Mouse (Mus musculus): ENCODE results near the gene Galnt6.

Galnt6 gene

GRCm38 (mm10) chr15:100660805-100661204 is 68.4 kb downstream of the Galnt6 start:
- no peak for DNase-seq (ENCODE audit: low spot score in 2 of 2)

- DNase-seq (ENCODE audit: low spot score in 2 of 2) = peak; percentile 59 to 71
These were observed 68.9 kb downstream of the Galnt6 start for GRCm38 (mm10) chr15:100660306-100660705.

- DNase-seq (ENCODE audit: low spot score in 2 of 2) = no peak
These were observed 74.0 kb downstream of the Galnt6 start for GRCm38 (mm10) chr15:100655201-100655600.

GRCm38 (mm10) chr15:100654271-100654670 is 74.9 kb downstream of the Galnt6 start:
- no peak for DNase-seq (ENCODE audit: low spot score in 2 of 2)

GRCm38 (mm10) chr15:100651610-100652009 is 77.6 kb downstream of the Galnt6 start:
- no peak for DNase-seq (ENCODE audit: low spot score in 2 of 2)

- no peak for DNase-seq (ENCODE audit: low spot score in 2 of 2)
These were observed 79.1 kb downstream of the Galnt6 start for GRCm38 (mm10) chr15:100650111-100650510.

GRCm38 (mm10) chr15:100646161-100646560 is 83.0 kb downstream of the Galnt6 start:
- no peak for DNase-seq (ENCODE audit: low spot score in 2 of 2)

GRCm38 (mm10) chr15:100642451-100642850 is 86.7 kb downstream of the Galnt6 start:
- DNase-seq (ENCODE audit: low spot score in 2 of 2) = no peak

Measured in right cerebral cortex, postnatal 10 days (tissue).